Mouse (Mus musculus) MN1 (cell line): ENCODE data around the gene 0610010K14Rik.

ENCODE experiments used
- DNase-seq: peaks from one replicate; pipeline ENCODE4 v3.0.0-alpha.2; 2016; ENCODE audit warnings: low spot score

Gene 0610010K14Rik

DNA sequence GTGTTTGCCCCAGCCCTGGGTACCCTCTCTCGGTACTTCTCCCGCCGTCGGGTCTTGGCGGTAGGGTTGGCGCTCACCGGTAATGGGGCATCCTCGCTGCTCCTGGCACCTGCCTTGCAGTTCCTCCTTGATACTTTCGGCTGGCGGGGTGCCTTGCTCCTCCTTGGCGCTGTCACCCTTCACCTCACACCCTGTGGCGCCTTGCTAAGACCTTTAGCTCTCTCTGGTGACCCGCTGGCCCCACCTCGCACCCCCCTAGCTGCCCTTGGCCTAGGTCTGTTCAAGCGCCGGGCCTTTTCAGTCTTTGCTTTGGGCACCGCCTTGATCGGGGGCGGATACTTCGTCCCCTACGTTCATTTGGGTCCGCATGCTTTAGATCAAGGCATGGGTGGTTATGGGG lies 22.4 kb downstream of the 0610010K14Rik start:
- DNase-seq = no peak

DNA sequence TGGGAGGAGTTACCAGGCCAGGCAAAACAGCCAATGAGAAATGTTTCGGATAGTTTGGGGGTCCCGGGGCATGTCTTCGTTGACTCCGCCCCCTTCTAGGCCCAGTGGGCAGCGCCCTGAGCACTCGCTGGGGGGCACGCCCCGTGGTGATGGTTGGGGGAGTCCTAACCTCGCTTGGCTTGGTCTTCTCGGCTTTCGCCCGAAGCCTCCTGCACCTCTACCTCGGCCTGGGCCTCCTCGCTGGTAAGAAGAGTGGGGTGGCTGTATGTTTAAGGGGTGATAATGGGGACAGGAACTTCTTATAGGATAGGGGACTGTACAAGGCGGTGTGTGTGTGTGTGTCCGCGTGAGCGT lies 22.9 kb downstream of the 0610010K14Rik start:
- no peak for DNase-seq

DNA sequence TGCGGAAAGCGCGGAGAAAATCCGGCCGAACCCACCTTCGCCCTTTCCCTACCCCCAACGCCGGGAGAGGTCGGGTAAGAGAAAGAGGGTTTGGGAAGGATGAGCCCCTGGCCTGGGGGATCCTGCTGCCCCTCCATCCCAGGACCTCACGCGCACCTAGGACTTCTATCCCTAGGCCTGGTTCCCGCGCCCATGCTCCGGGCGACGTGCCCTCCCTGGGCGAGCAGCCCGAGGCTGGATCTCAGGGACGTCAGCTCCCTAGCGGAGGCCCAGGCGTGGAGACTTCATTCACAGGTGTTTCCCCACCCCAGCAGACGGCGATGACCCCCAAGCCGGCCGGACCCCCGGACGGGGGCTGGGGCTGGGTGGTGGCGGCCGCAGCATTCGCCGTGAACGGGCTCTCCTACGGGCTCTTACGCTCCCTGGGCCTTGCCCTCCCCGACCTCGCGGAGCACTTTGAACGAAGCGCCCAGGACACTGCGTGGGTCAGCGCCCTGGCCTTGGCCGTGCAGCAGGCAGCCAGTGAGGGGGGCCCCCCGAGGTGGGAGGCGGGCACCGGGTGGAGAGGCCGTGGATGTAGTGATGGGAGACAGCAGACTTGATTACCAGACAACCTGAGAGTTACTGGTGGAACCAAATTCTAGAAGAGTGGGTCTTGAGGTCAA lies 23.4 kb downstream of the 0610010K14Rik start:
- no peak for DNase-seq

GRCm38 (mm10) chr11:70213736-70214135 lies 24.0 kb downstream of the 0610010K14Rik start:
- DNase-seq = no peak

GRCm38 (mm10) chr11:70212896-70213295 lies 24.8 kb downstream of the 0610010K14Rik start:
- peak; percentile 78 for DNase-seq

- no peak for DNase-seq
These were observed 25.3 kb downstream of the 0610010K14Rik start, which contains the start of gene Slc16a11 for GRCm38 (mm10) chr11:70212423-70212822. Gene Slc16a11, plus strand, starts transcription at chr11:70212752.

DNA sequence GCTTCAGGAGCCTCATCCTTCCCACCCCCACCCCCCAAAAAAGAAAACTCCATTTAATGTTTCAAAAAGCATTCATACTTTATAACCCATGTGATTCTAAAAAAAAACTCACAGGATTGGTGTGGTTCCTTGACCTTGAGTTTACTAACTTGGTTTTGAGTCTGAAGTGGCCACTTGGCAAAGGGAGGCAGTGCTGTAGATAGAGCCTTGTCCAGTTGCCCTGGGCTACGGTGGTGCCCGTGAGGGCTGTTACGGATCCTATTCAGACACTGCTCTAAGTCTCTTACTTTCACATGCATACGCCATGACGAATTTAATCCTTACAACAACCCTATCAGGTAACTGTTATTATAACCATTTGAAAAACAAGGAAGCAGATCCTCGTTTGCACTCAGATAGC lies 25.7 kb downstream of the 0610010K14Rik start:
- no peak for DNase-seq

- no peak for DNase-seq
These were observed 27.0 kb downstream of the 0610010K14Rik start for GRCm38 (mm10) chr11:70210681-70211080.

GRCm38 (mm10) chr11:70208778-70209388 lies 28.8 kb downstream of the 0610010K14Rik start:
- DNase-seq = no peak

- DNase-seq = no peak
These were observed 30.4 kb downstream of the 0610010K14Rik start for GRCm38 (mm10) chr11:70207283-70207682.

- no peak for DNase-seq
These were observed 30.9 kb downstream of the 0610010K14Rik start for GRCm38 (mm10) chr11:70206801-70207200.

DNA sequence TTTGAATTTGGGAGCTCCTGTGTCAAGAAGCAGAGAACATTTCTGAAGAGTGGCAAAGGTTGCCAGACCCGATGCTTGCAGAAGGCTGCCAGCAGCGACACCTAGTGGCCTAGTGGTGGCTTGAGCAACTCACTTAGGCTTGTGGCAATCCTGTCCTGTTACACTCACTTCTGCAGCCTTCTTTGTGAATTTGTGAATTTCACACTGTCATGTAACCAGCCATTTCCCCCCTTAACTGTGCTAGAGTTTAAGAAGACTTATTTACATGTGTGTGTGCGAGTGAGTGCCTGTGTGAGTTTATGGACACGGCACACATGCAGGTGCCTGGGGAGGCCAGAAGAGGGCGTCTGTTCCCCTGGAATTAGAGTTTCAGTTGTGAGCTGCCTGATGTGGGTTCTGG lies 36.0 kb downstream of the 0610010K14Rik start:
- peak; percentile 80 for DNase-seq

DNA sequence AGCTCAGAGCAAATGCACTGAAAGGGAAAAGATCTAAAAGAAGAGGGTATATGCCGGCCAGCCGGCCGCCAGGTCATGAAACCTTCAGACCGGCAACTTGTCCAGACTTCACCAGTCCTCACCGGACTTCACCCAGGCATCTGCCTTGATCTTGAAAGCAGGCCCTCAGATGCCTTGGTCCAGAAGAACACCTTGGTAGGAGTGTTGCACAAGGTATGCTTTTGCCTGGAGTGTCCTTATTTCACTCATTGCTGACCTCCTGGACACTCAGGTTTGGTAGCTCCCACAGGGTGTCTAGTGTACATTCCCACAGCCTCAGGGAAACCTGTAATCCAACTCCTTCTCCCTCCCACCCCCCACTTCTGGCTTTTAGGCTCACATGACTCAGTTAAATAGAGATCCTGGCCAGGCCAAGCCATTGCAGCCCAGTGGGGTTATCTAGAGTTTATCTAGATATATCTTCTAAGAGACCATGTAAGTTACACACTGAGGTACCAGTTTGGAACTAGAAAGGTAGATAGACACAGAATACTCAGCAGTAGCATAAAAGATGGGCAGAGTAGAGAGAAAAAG lies 37.6 kb downstream of the 0610010K14Rik start:
- DNase-seq = no peak

DNA sequence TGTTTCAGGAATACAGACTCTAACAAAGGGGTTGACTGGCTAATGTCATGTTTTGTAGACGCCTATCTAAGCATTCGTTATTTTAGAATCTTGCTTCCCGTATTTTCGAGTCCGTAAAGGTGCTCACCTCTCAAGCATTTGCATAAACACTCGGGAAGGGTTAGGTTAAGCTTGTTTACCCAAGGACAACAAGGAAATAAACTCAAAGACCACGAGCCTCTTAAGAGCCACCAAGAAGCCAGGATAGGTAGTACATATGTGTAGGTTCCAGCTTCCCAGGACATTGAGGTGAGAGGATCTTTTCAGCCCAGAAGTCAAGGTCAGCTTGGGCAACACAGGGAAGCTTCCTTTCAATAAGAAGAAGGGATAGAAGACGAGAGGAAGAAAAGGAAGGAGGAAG lies 38.6 kb downstream of the 0610010K14Rik start:
- no peak for DNase-seq

DNA sequence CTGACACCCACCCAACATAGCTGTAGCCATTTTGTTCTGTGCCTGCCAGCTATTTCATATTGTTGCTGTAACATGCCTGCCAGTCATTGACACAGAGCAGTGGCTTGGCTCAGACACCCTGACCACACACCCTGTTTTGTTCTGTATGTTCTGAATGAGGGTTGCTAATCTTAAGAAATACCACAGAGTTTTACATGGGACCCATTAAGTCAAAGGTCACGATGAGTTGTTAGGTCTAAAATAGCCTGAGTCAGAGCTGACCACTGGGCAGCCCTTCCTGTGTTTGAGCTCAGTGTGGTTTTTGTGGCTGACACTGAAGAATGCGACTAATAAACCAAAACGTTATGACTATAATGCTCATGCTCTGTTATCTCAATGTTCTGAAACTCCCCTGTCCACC lies 39.4 kb downstream of the 0610010K14Rik start:
- no peak for DNase-seq

- no peak for DNase-seq
These were observed 44.1 kb downstream of the 0610010K14Rik start for GRCm38 (mm10) chr11:70193354-70194285.

DNA sequence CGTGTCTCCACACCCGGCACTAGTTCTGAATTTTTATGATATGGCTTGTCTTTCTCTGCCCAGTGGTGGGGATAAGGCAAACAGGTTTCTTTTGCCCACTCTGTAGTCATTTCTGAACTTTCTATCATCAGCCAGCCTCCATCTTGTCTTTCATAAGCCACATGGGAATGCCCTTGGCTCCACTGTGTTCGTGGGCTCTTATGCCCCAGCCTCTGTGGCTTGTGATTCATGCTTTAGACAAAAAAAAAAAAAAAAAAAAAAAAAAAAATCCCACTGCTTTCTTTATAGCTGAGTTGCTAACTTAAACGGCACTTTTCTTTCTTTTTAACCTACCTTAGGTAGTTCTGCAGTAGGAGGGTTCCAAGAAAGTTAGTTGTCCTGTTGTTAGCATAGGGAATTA lies 45.6 kb downstream of the 0610010K14Rik start:
- no peak for DNase-seq

DNA sequence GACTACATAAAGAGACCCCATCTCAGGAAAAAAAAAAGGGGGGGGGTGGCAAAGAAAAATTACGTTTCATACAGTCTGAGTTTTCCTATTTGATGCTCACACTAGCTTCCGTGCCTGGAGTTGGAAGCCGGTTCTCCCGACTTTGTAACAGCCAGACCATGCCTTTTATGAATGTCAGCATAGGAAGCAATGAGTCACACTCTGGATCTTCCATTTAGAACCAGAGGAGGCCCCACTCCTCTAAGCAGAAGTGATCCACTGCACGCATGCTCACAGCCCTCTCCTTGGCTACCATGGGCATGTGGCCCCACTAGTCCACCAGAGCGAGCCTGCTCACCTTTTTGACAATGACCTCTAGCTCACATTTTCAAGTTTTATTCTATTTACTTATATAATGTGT lies 46.5 kb downstream of the 0610010K14Rik start:
- no peak for DNase-seq

- peak; percentile 14 for DNase-seq
These were observed 48.2 kb downstream of the 0610010K14Rik start for GRCm38 (mm10) chr11:70189319-70190134.
